Mouse (Mus musculus): ENCODE results near the gene Fndc9. TPM values are rescaled to one million over a fixed set of nuclear protein-coding genes. Genes with fewer than 3 reads are reported as not detected.

Gene Fndc9
- total and polyA plus RNA-seq, 2 experiments from 2014 or later = 1.8 to 5.0 TPM

- H3K36me3 ChIP-seq (ENCODE audit: insufficient read depth, low read length) = peaks cover 53% of the 10 kb centered on the region
- no peak for ATAC-seq
- 75% methylated on average over 3 of the region's 3 CpGs for WGBS
Observed at GRCm38 (mm10) chr11:46269893-46270292, 34.6 kb downstream of the Fndc9 start.

GRCm38 (mm10) chr11:46272058-46272681 lies 36.8 kb downstream of the Fndc9 start:
- H3K4me1 ChIP-seq (ENCODE audit: insufficient read depth, low read length) = no peaks in the 10 kb centered on the region
- ATAC-seq (no peak), DNase-seq (ENCODE audit: low spot score) (no peak)
- no peak overlapping the region for H3K9ac ChIP-seq (replicated peaks; ENCODE audit: low read length)
- H3K4me3 ChIP-seq (ENCODE audit: low read length) = no peak overlapping the region
- H3K4me2 ChIP-seq (ENCODE audit: low read depth, low read length) = no peak overlapping the region
- H3K27me3 ChIP-seq (ENCODE audit: insufficient read depth, low read length) = no peaks in the 10 kb centered on the region
- H3K27ac ChIP-seq = no peak overlapping the region
- H3K36me3 ChIP-seq (ENCODE audit: insufficient read depth, low read length) = peaks cover 45% of the 10 kb centered on the region
- TF ChIP-seq CTCF (IDR thresholded peaks at IDR 0.05; ENCODE audit: low read depth) = no peak
- H3K9me3 ChIP-seq (ENCODE audit: low read length) = no peaks in the 10 kb centered on the region
- WGBS = 75% methylated on average over 8 of the region's 8 CpGs

More at GRCm38 (mm10) chr11:46269893-46270292, 34.6 kb downstream of the Fndc9 start:
- Histone ChIP-seq H3K4me3 (ENCODE audit: low read length) (no peak overlapping the region), H3K9ac (replicated peaks; ENCODE audit: low read length) (no peak overlapping the region), H3K9me3 (ENCODE audit: low read length) (no peaks in the 10 kb centered on the region), H3K4me2 (ENCODE audit: low read depth, low read length) (no peak overlapping the region), H3K27ac (no peak overlapping the region), H3K4me1 (ENCODE audit: insufficient read depth, low read length) (no peaks in the 10 kb centered on the region), H3K27me3 (ENCODE audit: insufficient read depth, low read length) (no peaks in the 10 kb centered on the region)
- DNase-seq (ENCODE audit: low spot score) = no peak
- TF ChIP-seq CTCF (IDR thresholded peaks at IDR 0.05; ENCODE audit: low read depth) = no peak

- Histone ChIP-seq H3K9ac (replicated peaks; ENCODE audit: low read length) (no peak overlapping the region), H3K36me3 (ENCODE audit: insufficient read depth, low read length) (peaks cover 52% of the 10 kb centered on the region), H3K27me3 (ENCODE audit: insufficient read depth, low read length) (no peaks in the 10 kb centered on the region), H3K27ac (no peak overlapping the region), H3K9me3 (ENCODE audit: low read length) (no peaks in the 10 kb centered on the region), H3K4me1 (ENCODE audit: insufficient read depth, low read length) (no peaks in the 10 kb centered on the region), H3K4me2 (ENCODE audit: low read depth, low read length) (no peak overlapping the region), H3K4me3 (ENCODE audit: low read length) (no peak overlapping the region)
- TF ChIP-seq CTCF (IDR thresholded peaks at IDR 0.05; ENCODE audit: low read depth) = peak; percentile 35; the same call in 1 of the 2 replicates
- DNase-seq (ENCODE audit: low spot score) (no peak), ATAC-seq (no peak)
- 97% methylated on average over 3 of the region's 3 CpGs for WGBS
Observed at GRCm38 (mm10) chr11:46273969-46274368, 38.6 kb downstream of the Fndc9 start.

- no peaks in the 10 kb centered on the region for H3K4me1 ChIP-seq (ENCODE audit: insufficient read depth, low read length)
Observed at GRCm38 (mm10) chr11:46275302-46275701, 40.0 kb downstream of the Fndc9 start.

GRCm38 (mm10) chr11:46276168-46276567 lies 40.8 kb downstream of the Fndc9 start:
- WGBS = 93% methylated on average over 8 of the region's 8 CpGs
- Histone ChIP-seq H3K27ac (no peak overlapping the region), H3K4me1 (ENCODE audit: insufficient read depth, low read length) (no peaks in the 10 kb centered on the region), H3K27me3 (ENCODE audit: insufficient read depth, low read length) (no peaks in the 10 kb centered on the region), H3K36me3 (ENCODE audit: insufficient read depth, low read length) (peaks cover 63% of the 10 kb centered on the region), H3K4me2 (ENCODE audit: low read depth, low read length) (no peak overlapping the region), H3K9ac (replicated peaks; ENCODE audit: low read length) (no peak overlapping the region), H3K4me3 (ENCODE audit: low read length) (no peak overlapping the region), H3K9me3 (ENCODE audit: low read length) (no peaks in the 10 kb centered on the region)
- ATAC-seq (no peak), DNase-seq (ENCODE audit: low spot score) (no peak)
- no peak for TF ChIP-seq CTCF (IDR thresholded peaks at IDR 0.05; ENCODE audit: low read depth)

More at GRCm38 (mm10) chr11:46275302-46275701, 40.0 kb downstream of the Fndc9 start:
- ATAC-seq = peak; percentile 85
- Histone ChIP-seq H3K36me3 (ENCODE audit: insufficient read depth, low read length) (peaks cover 56% of the 10 kb centered on the region), H3K9ac (replicated peaks; ENCODE audit: low read length) (no peak overlapping the region), H3K4me2 (ENCODE audit: low read depth, low read length) (no peak overlapping the region), H3K9me3 (ENCODE audit: low read length) (no peaks in the 10 kb centered on the region), H3K27me3 (ENCODE audit: insufficient read depth, low read length) (no peaks in the 10 kb centered on the region), H3K4me3 (ENCODE audit: low read length) (no peak overlapping the region), H3K27ac (no peak overlapping the region)
- peak; percentile 85 for TF ChIP-seq CTCF (IDR thresholded peaks at IDR 0.05; ENCODE audit: low read depth)
- 10% methylated on average over 6 of the region's 6 CpGs for WGBS
- DNase-seq (ENCODE audit: low spot score) = peak; percentile 87

- peak; percentile 65 for TF ChIP-seq CTCF (IDR thresholded peaks at IDR 0.05; ENCODE audit: low read depth)
- 52% methylated on average over 5 of the region's 5 CpGs for WGBS
- ATAC-seq = no peak
Observed at GRCm38 (mm10) chr11:46276778-46277177, 41.4 kb downstream of the Fndc9 start.

GRCm38 (mm10) chr11:46278140-46278539 lies 42.8 kb downstream of the Fndc9 start:
- Histone ChIP-seq H3K4me3 (ENCODE audit: low read length) (no peak overlapping the region), H3K4me1 (ENCODE audit: insufficient read depth, low read length) (no peaks in the 10 kb centered on the region), H3K27ac (no peak overlapping the region), H3K36me3 (ENCODE audit: insufficient read depth, low read length) (peaks cover 65% of the 10 kb centered on the region), H3K9me3 (ENCODE audit: low read length) (no peaks in the 10 kb centered on the region), H3K9ac (replicated peaks; ENCODE audit: low read length) (no peak overlapping the region), H3K27me3 (ENCODE audit: insufficient read depth, low read length) (no peaks in the 10 kb centered on the region), H3K4me2 (ENCODE audit: low read depth, low read length) (no peak overlapping the region)
- WGBS = 45% methylated on average over 5 of the region's 5 CpGs
- no peak for TF ChIP-seq CTCF (IDR thresholded peaks at IDR 0.05; ENCODE audit: low read depth)
- ATAC-seq (no peak), DNase-seq (ENCODE audit: low spot score) (no peak)

More at GRCm38 (mm10) chr11:46276778-46277177, 41.4 kb downstream of the Fndc9 start:
- Histone ChIP-seq H3K9ac (replicated peaks; ENCODE audit: low read length) (no peak overlapping the region), H3K27ac (no peak overlapping the region), H3K27me3 (ENCODE audit: insufficient read depth, low read length) (no peaks in the 10 kb centered on the region), H3K36me3 (ENCODE audit: insufficient read depth, low read length) (peaks cover 65% of the 10 kb centered on the region), H3K9me3 (ENCODE audit: low read length) (no peaks in the 10 kb centered on the region), H3K4me1 (ENCODE audit: insufficient read depth, low read length) (no peaks in the 10 kb centered on the region), H3K4me2 (ENCODE audit: low read depth, low read length) (no peak overlapping the region), H3K4me3 (ENCODE audit: low read length) (no peak overlapping the region)
- DNase-seq (ENCODE audit: low spot score) = peak; percentile 60

Measured in hindbrain, postnatal 0 days (tissue).